Mouse (Mus musculus) forebrain, embryonic 15.5 days (tissue): Measurements from ENCODE around the gene Rbfox1. TPM values are rescaled to one million over a fixed set of nuclear protein-coding genes. Genes with fewer than 3 reads are reported as not detected.

Source experiments
- ATAC-seq: fragments of 200-750 bp; cut with Nextera tagmentation; replicated peaks from 2 replicates; pipeline ENCODE4 v1.8.0; 2017; ENCODE audit warnings: mild to moderate bottlenecking, moderate TSS enrichment, moderate library complexity
- H3K27ac ChIP-seq: fragments of 300-500 bp; sonication (generic); replicated peaks from 2 replicates; pipeline ENCODE4 v1.5.1; 2015; ENCODE audit warnings: mild to moderate bottlenecking, inconsistent platforms
- H3K27me3 ChIP-seq: fragments of 300-500 bp; sonication (generic); 2 replicates; pipeline ENCODE4 v1.6.1; 2015; ENCODE audit warnings: inconsistent platforms
- H3K36me3 ChIP-seq: fragments of 300-500 bp; sonication (generic); 2 replicates; pipeline ENCODE4 v1.6.1; 2015; ENCODE audit warnings: mild to moderate bottlenecking, inconsistent platforms
- H3K4me1 ChIP-seq: fragments of 300-500 bp; sonication (generic); 2 replicates; pipeline ENCODE4 v1.6.1; 2015; ENCODE audit warnings: inconsistent platforms
- H3K4me2 ChIP-seq: fragments of 300-500 bp; sonication (generic); replicated peaks from 2 replicates; pipeline ENCODE4 v1.6.1; 2015; ENCODE audit warnings: mild to moderate bottlenecking, inconsistent platforms
- H3K4me3 ChIP-seq: fragments of 300-500 bp; sonication (generic); 2 replicates; pipeline ENCODE4 v1.5.1; 2015; ENCODE audit warnings: mild to moderate bottlenecking, inconsistent platforms
- H3K9ac ChIP-seq: fragments of 300-500 bp; sonication (generic); replicated peaks from 2 replicates; pipeline ENCODE4 v1.6.1; 2015; ENCODE audit warnings: mild to moderate bottlenecking, inconsistent platforms
- H3K9me3 ChIP-seq: fragments of 300-500 bp; sonication (generic); 2 replicates; pipeline ENCODE4 v1.6.1; 2016; ENCODE audit warnings: inconsistent platforms
- WGBS: fragments of 180-500 bp; shearing (Covaris S2); methylation state at CpG from one replicate; pipeline ENCODE4 v1.1.7; 2015; ENCODE audit warnings: mixed read lengths; 5-methylcytosine and 5-hydroxymethylcytosine counted together
- polyA plus RNA-seq: library from polyadenylated mRNA; unstranded; fragments of >200 nt; fragmentation: Nextera tagmentation; extraction: Ambion mirVana; gene quantifications from 2 replicates; pipeline ENCODE4 v1.2.1, GENCODE M21; 2015

Rbfox1 gene
- polyA plus RNA-seq, 1 experiment from 2014 or later = 173 TPM

- Histone ChIP-seq H3K9ac (no peak overlapping the region), H3K4me2 (no peak overlapping the region), H3K27me3 (no peaks in the 10 kb centered on the region), H3K36me3 (no peaks in the 10 kb centered on the region), H3K27ac (0 out of 2 replicates have a peak overlapping the region, but pooled peaks have one; percentile 9), H3K4me1 (peaks cover 17% of the 10 kb centered on the region), H3K4me3 (no peak overlapping the region), H3K9me3 (no peaks in the 10 kb centered on the region)
- 19% methylated on average over 5 of the region's 5 CpGs for WGBS
- peak; percentile 61 for ATAC-seq
Observed at GRCm38 (mm10) chr16:6448250-6448649, 563.1 kb downstream of the Rbfox1 start.

GRCm38 (mm10) chr16:6455349-6455748 lies 570.2 kb downstream of the Rbfox1 start:
- H3K27me3 ChIP-seq = no peaks in the 10 kb centered on the region
- 74% methylated on average over 3 of the region's 3 CpGs for WGBS
- no peaks in the 10 kb centered on the region for H3K36me3 ChIP-seq
- no peak overlapping the region for H3K4me2 ChIP-seq
- H3K27ac ChIP-seq = no peak overlapping the region
- no peaks in the 10 kb centered on the region for H3K9me3 ChIP-seq
- no peak overlapping the region for H3K9ac ChIP-seq
- H3K4me1 ChIP-seq = no peaks in the 10 kb centered on the region
- no peak for ATAC-seq
- no peak overlapping the region for H3K4me3 ChIP-seq

GRCm38 (mm10) chr16:6479094-6479590 lies 594.0 kb downstream of the Rbfox1 start:
- Histone ChIP-seq H3K4me1 (peaks cover 18% of the 10 kb centered on the region), H3K4me3 (no peak overlapping the region), H3K27me3 (no peaks in the 10 kb centered on the region), H3K27ac (peak overlapping the region; percentile 74), H3K9ac (no peak overlapping the region), H3K36me3 (no peaks in the 10 kb centered on the region), H3K4me2 (no peak overlapping the region), H3K9me3 (no peaks in the 10 kb centered on the region)
- WGBS = 10% methylated on average over 1 of the region's 1 CpGs
- peak; percentile 41; the same call in 1 of the 2 replicates for ATAC-seq

- H3K27ac ChIP-seq = peak overlapping the region; percentile 74
- H3K9ac ChIP-seq = no peak overlapping the region
- no peaks in the 10 kb centered on the region for H3K27me3 ChIP-seq
- 8% methylated on average over 3 of the region's 3 CpGs for WGBS
- H3K36me3 ChIP-seq = no peaks in the 10 kb centered on the region
- no peak overlapping the region for H3K4me2 ChIP-seq
- H3K4me1 ChIP-seq = peaks cover 18% of the 10 kb centered on the region
- H3K4me3 ChIP-seq = no peak overlapping the region
- H3K9me3 ChIP-seq = no peaks in the 10 kb centered on the region
- peak; percentile 85 for ATAC-seq
Observed at GRCm38 (mm10) chr16:6479616-6480410, 594.7 kb downstream of the Rbfox1 start.

DNA sequence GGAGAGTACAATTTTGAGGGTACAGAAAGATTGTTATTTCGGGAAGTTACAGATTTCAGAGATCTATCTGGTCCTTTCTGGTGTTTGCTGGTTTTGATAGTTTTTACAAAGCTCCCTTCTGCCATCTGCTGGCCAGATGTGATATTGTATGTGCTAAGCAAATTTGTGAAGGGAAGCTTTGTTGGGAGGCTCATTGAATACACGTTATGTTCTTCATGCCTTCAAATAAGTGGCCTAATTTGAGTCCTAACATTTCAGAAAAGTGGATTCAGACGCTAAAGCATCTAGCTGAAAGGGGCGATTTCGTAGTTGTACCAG lies 595.2 kb downstream of the Rbfox1 start:
- no peaks in the 10 kb centered on the region for H3K9me3 ChIP-seq
- no peak overlapping the region for H3K4me3 ChIP-seq
- peak; percentile 42; the same call in 1 of the 2 replicates for ATAC-seq
- no peaks in the 10 kb centered on the region for H3K36me3 ChIP-seq
- 3% methylated on average over 5 of the region's 5 CpGs for WGBS
- peaks cover 18% of the 10 kb centered on the region for H3K4me1 ChIP-seq
- no peaks in the 10 kb centered on the region for H3K27me3 ChIP-seq
- H3K4me2 ChIP-seq = no peak overlapping the region
- H3K9ac ChIP-seq = no peak overlapping the region
- H3K27ac ChIP-seq = peak overlapping the region; percentile 74

- Histone ChIP-seq H3K4me2 (no peak overlapping the region), H3K9me3 (no peaks in the 10 kb centered on the region), H3K4me1 (peaks cover 18% of the 10 kb centered on the region), H3K27ac (no peak overlapping the region), H3K36me3 (no peaks in the 10 kb centered on the region), H3K4me3 (no peak overlapping the region), H3K27me3 (no peaks in the 10 kb centered on the region), H3K9ac (no peak overlapping the region)
- no peak for ATAC-seq
- WGBS = 81% methylated on average over 8 of the region's 8 CpGs
Observed at GRCm38 (mm10) chr16:6483628-6484027, 598.5 kb downstream of the Rbfox1 start.

- no peaks in the 10 kb centered on the region for H3K36me3 ChIP-seq
- H3K4me1 ChIP-seq = 0 out of 2 replicates have a peak, but pooled peaks cover under 1% of the 10 kb centered on the region
- no peak overlapping the region for H3K4me3 ChIP-seq
- no peak overlapping the region for H3K4me2 ChIP-seq
- WGBS = 87% methylated on average over 3 of the region's 3 CpGs
- no peaks in the 10 kb centered on the region for H3K27me3 ChIP-seq
- no peak overlapping the region for H3K9ac ChIP-seq
- H3K27ac ChIP-seq = no peak overlapping the region
- no peak for ATAC-seq
- H3K9me3 ChIP-seq = no peaks in the 10 kb centered on the region
Observed at GRCm38 (mm10) chr16:6485631-6486030, 600.5 kb downstream of the Rbfox1 start.

DNA sequence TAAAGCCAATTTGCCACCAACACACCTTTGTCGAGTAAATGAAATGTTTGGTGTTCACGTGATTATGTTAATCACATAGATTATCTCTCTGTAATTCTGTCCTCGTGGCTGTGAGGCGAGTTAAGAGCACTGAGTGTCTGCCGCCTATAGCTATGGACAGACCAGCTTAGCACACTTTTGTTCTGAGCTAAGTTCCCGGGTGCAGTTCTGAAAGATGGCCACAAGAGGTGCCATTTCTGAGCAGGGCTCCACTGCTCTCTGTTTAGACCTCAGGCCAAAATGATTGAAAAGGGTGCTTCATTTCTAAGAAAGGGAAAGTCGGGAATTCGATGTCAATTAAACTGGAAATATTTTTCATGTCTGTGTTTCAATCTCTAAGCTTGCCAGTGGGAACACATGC lies 617.1 kb downstream of the Rbfox1 start:
- Histone ChIP-seq H3K4me1 (peaks cover 4% of the 10 kb centered on the region; the same call in 1 of the 2 replicates), H3K9me3 (no peaks in the 10 kb centered on the region)
- ATAC-seq = peak; percentile 35; the same call in 1 of the 2 replicates

GRCm38 (mm10) chr16:6503573-6504331 lies 618.6 kb downstream of the Rbfox1 start:
- peak; percentile 29; the same call in 1 of the 2 replicates for ATAC-seq
- H3K4me1 ChIP-seq = peaks cover 4% of the 10 kb centered on the region; the same call in 1 of the 2 replicates
- H3K9me3 ChIP-seq = no peaks in the 10 kb centered on the region
- no peaks in the 10 kb centered on the region for H3K36me3 ChIP-seq
- 45% methylated on average over 5 of the region's 5 CpGs for WGBS
- no peaks in the 10 kb centered on the region for H3K27me3 ChIP-seq
- H3K4me2 ChIP-seq = no peak overlapping the region
- H3K4me3 ChIP-seq = no peak overlapping the region
- no peak overlapping the region for H3K9ac ChIP-seq
- H3K27ac ChIP-seq = no peak overlapping the region

More for the DNA sequence above, 617.1 kb downstream of the Rbfox1 start:
- Histone ChIP-seq H3K9ac (no peak overlapping the region), H3K4me3 (no peak overlapping the region), H3K27ac (no peak overlapping the region), H3K36me3 (no peaks in the 10 kb centered on the region), H3K4me2 (no peak overlapping the region), H3K27me3 (no peaks in the 10 kb centered on the region)
- whole genome bisulfite sequencing = 16% methylated on average over 8 of the region's 8 CpGs

GRCm38 (mm10) chr16:6508924-6509323 lies 623.8 kb downstream of the Rbfox1 start:
- ATAC-seq = no peak
- H3K36me3 ChIP-seq = no peaks in the 10 kb centered on the region
- no peaks in the 10 kb centered on the region for H3K27me3 ChIP-seq
- peaks cover 2% of the 10 kb centered on the region; the same call in 1 of the 2 replicates for H3K4me1 ChIP-seq
- WGBS = 69% methylated on average over 5 of the region's 5 CpGs
- H3K9me3 ChIP-seq = no peaks in the 10 kb centered on the region
- H3K9ac ChIP-seq = no peak overlapping the region
- no peak overlapping the region for H3K4me2 ChIP-seq
- H3K4me3 ChIP-seq = no peak overlapping the region
- no peak overlapping the region for H3K27ac ChIP-seq

- Histone ChIP-seq H3K4me2 (no peak overlapping the region), H3K4me3 (no peak overlapping the region), H3K27me3 (no peaks in the 10 kb centered on the region), H3K9me3 (no peaks in the 10 kb centered on the region), H3K9ac (no peak overlapping the region), H3K27ac (no peak overlapping the region), H3K36me3 (no peaks in the 10 kb centered on the region), H3K4me1 (no peaks in the 10 kb centered on the region)
- no peak for ATAC-seq
- WGBS = 75% methylated on average over 3 of the region's 3 CpGs
Observed at GRCm38 (mm10) chr16:6519474-6519873, 634.3 kb downstream of the Rbfox1 start.

DNA sequence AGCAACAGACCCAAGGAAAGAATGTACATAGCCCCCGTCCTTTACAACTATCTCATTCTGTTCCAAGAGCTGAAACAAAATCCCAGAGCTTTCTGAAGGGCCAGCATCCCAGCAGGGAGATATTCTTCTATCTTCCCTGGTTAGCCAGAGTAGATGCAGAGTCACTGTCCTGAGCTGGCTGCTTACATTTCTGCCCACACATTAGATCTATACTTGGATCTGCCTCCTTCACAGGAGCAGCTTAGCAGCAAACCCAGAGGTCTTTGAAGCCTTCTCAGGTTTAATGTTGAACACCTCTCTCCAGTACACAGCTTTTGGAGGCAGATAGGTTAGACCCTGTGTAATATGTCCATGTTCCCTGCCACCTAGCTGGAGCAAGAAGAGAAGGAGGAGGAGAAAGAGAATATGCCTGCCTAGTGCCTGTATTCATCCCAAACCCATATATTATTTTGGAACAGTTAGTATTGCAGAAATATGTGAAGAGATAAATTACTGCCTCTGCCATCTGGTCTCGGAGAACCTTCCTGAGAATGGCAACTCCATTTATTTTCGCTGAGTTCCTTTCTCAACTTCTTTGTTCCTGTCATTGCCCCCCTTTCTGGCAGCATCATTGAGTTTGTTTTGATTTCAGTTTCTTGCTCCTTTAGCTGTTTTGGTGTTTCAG lies 640.5 kb downstream of the Rbfox1 start:
- Histone ChIP-seq H3K27me3 (no peaks in the 10 kb centered on the region), H3K4me3 (no peak overlapping the region), H3K36me3 (no peaks in the 10 kb centered on the region), H3K9me3 (no peaks in the 10 kb centered on the region), H3K27ac (no peak overlapping the region), H3K4me2 (no peak overlapping the region), H3K9ac (no peak overlapping the region), H3K4me1 (peaks cover 3% of the 10 kb centered on the region; the same call in 1 of the 2 replicates)
- 71% methylated on average over 3 of the region's 3 CpGs for WGBS
- no peak for ATAC-seq
